Mouse (Mus musculus): ENCODE results near the gene Gm2026.
"Not testable (repeated sequence)": the region's sequence is repeated elsewhere in the genome, so short reads cannot be mapped to it uniquely, and the experiment has no call there.

Gm2026 gene

DNA sequence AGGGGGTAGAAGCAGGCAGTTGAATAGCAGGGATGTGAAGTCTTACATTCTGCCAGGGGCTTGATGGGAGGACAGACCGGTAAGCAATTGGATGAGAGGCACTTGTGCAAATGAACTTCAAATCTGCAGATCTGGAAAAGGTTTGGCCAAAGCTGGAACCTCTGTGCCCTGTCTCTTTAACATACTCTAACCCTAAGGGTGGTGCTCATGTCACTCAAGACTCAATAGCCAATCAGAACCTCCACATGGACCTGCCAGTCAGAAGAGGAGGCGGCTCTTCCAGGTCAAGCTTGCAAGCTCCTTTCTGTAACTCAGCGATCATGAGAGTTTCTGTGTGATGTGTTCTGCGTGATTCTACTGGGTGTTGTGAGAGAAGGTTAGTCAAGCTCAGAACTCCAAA lies at the start of gene Gm2026:
Gene Gm2026, plus strand, starts transcription at position 301 of the 400 bp plus-strand sequence.
- not testable (repeated sequence) for DNase-seq (ENCODE audit: low spot score)

GRCm38 (mm10) chr2:175931000-175931399 lies 34.1 kb upstream of the Gm2026 start, which contains the start of gene Zfp966:
TSS of gene Zfp966 (minus strand) at chr2:175931100.
- not testable (repeated sequence) for DNase-seq (ENCODE audit: low spot score)

All from retina, embryonic 14.5 days (tissue).